Mouse (Mus musculus) forebrain, embryonic 12.5 days (tissue): ENCODE measurements around the gene Styxl1. TPM values are rescaled to one million over a fixed set of nuclear protein-coding genes. Genes with fewer than 3 reads are reported as not detected.

Experiments
- ATAC-seq: fragments of 200-750 bp; cut with Nextera tagmentation; 2 replicates; pipeline ENCODE4 v1.8.0; 2017; ENCODE audit warnings: moderate TSS enrichment; ENCODE audit not compliant: low FRiP score
- H3K27ac ChIP-seq: fragments of 300-500 bp; sonication (generic); 2 replicates; pipeline ENCODE4 v1.5.1; 2016; ENCODE audit warnings: mild to moderate bottlenecking
- H3K27me3 ChIP-seq: fragments of 300-500 bp; sonication (generic); 2 replicates; pipeline ENCODE4 v1.6.1; 2016; ENCODE audit warnings: mild to moderate bottlenecking
- H3K36me3 ChIP-seq: fragments of 300-500 bp; sonication (generic); replicated peaks from 2 replicates; pipeline ENCODE4 v1.6.1; 2016; ENCODE audit warnings: mild to moderate bottlenecking
- H3K4me1 ChIP-seq: fragments of 300-500 bp; sonication (generic); 2 replicates; pipeline ENCODE4 v1.6.1; 2016
- H3K4me2 ChIP-seq: fragments of 300-500 bp; sonication (generic); 2 replicates; pipeline ENCODE4 v1.6.1; 2016; ENCODE audit warnings: mild to moderate bottlenecking, moderate library complexity
- H3K4me3 ChIP-seq: fragments of 300-500 bp; sonication (generic); replicated peaks from 2 replicates; pipeline ENCODE4 v1.5.1; 2016; ENCODE audit warnings: mild to moderate bottlenecking
- H3K9ac ChIP-seq: fragments of 300-500 bp; sonication (generic); 2 replicates; pipeline ENCODE4 v1.6.1; 2016; ENCODE audit warnings: mild to moderate bottlenecking
- H3K9me3 ChIP-seq: fragments of 300-500 bp; sonication (generic); 2 replicates; pipeline ENCODE4 v1.6.1; 2016
- WGBS: fragments of 180-500 bp; shearing (Covaris S2); methylation state at CpG from one replicate; pipeline ENCODE4 v1.1.7; 2016; 5-methylcytosine and 5-hydroxymethylcytosine counted together
- polyA plus RNA-seq: library from polyadenylated mRNA; unstranded; fragments of >200 nt; fragmentation: Nextera tagmentation; extraction: Ambion mirVana; gene quantifications from 2 replicates; pipeline ENCODE4 v1.2.1, GENCODE M21; 2016

Gene Styxl1
- polyA plus RNA-seq, result 0.29 TPM in 1 of 2 replicates, not detected in the other

GRCm38 (mm10) chr5:135777796-135778470 lies at the start of gene Styxl1:
Gene Styxl1, minus strand, starts transcription at chr5:135778385.
- ATAC-seq, result peak; percentile 94
- WGBS, result under 1% methylated on average over 45 of the region's 45 CpGs
- Histone ChIP-seq H3K4me3 (peak within 1 kb of the TSS; percentile 82), H3K9ac (peak within 1 kb of the TSS; percentile 94), H3K36me3 (peaks cover 16% of the 10 kb centered on the region), H3K27me3 (0 out of 2 replicates have a peak, but pooled peaks cover 2% of the 10 kb centered on the region), H3K4me2 (peak within 1 kb of the TSS; percentile 74), H3K27ac (peak within 1 kb of the TSS; percentile 95), H3K4me1 (peaks cover 27% of the 10 kb centered on the region), H3K9me3 (no peaks in the 10 kb centered on the region)

GRCm38 (mm10) chr5:135826225-135826624 lies 48.0 kb upstream of the Styxl1 start:
- Histone ChIP-seq H3K27ac (peak overlapping the region; percentile 66), H3K4me3 (no peak overlapping the region), H3K9me3 (no peaks in the 10 kb centered on the region), H3K27me3 (0 out of 2 replicates have a peak, but pooled peaks cover 6% of the 10 kb centered on the region), H3K9ac (peak overlapping the region; percentile 29; the same call in 1 of the 2 replicates), H3K4me2 (no peak overlapping the region), H3K4me1 (peaks cover 33% of the 10 kb centered on the region), H3K36me3 (no peaks in the 10 kb centered on the region)
- WGBS, result 45% methylated on average over 6 of the region's 6 CpGs
- no peak for ATAC-seq

GRCm38 (mm10) chr5:135824517-135824916 lies 46.3 kb upstream of the Styxl1 start:
- H3K4me3 ChIP-seq, result no peak overlapping the region
- H3K4me1 ChIP-seq, result peaks cover 40% of the 10 kb centered on the region
- H3K9me3 ChIP-seq, result no peaks in the 10 kb centered on the region
- no peak for ATAC-seq
- no peak overlapping the region for H3K4me2 ChIP-seq
- peaks cover 9% of the 10 kb centered on the region; the same call in 1 of the 2 replicates for H3K27me3 ChIP-seq
- no peak overlapping the region for H3K9ac ChIP-seq
- no peaks in the 10 kb centered on the region for H3K36me3 ChIP-seq
- no peak overlapping the region for H3K27ac ChIP-seq
- whole genome bisulfite sequencing, result 59% methylated on average over 3 of the region's 3 CpGs

GRCm38 (mm10) chr5:135822316-135822944 lies 44.2 kb upstream of the Styxl1 start:
- H3K36me3 ChIP-seq, result no peaks in the 10 kb centered on the region
- H3K4me3 ChIP-seq, result no peak overlapping the region
- H3K9ac ChIP-seq, result no peak overlapping the region
- peak overlapping the region; percentile 22; the same call in 1 of the 2 replicates for H3K4me2 ChIP-seq
- ATAC-seq, result peak; percentile 84
- H3K27me3 ChIP-seq, result peaks cover 21% of the 10 kb centered on the region; the same call in 1 of the 2 replicates
- H3K4me1 ChIP-seq, result peaks cover 40% of the 10 kb centered on the region
- H3K9me3 ChIP-seq, result no peaks in the 10 kb centered on the region
- H3K27ac ChIP-seq, result peak overlapping the region; percentile 75
- WGBS, result 18% methylated on average over 7 of the region's 7 CpGs

GRCm38 (mm10) chr5:135818491-135818890 lies 40.3 kb upstream of the Styxl1 start:
- Histone ChIP-seq H3K4me3 (no peak overlapping the region), H3K9ac (no peak overlapping the region), H3K9me3 (no peaks in the 10 kb centered on the region), H3K27me3 (peaks cover 22% of the 10 kb centered on the region; the same call in 1 of the 2 replicates), H3K27ac (no peak overlapping the region), H3K4me2 (no peak overlapping the region), H3K4me1 (peaks cover 23% of the 10 kb centered on the region), H3K36me3 (no peaks in the 10 kb centered on the region)
- WGBS, result 54% methylated on average over 7 of the region's 7 CpGs
- no peak for ATAC-seq

- Histone ChIP-seq H3K9ac (no peak overlapping the region), H3K27me3 (peaks cover 7% of the 10 kb centered on the region; the same call in 1 of the 2 replicates), H3K4me3 (no peak overlapping the region), H3K4me1 (peaks cover 3% of the 10 kb centered on the region; the same call in 1 of the 2 replicates), H3K4me2 (no peak overlapping the region), H3K9me3 (no peaks in the 10 kb centered on the region), H3K36me3 (no peaks in the 10 kb centered on the region), H3K27ac (no peak overlapping the region)
- 76% methylated on average over 5 of the region's 5 CpGs for WGBS
- no peak for ATAC-seq
Measured at GRCm38 (mm10) chr5:135812991-135813390, 34.8 kb upstream of the Styxl1 start.

- H3K4me1 ChIP-seq, result peaks cover 12% of the 10 kb centered on the region
- ATAC-seq, result no peak
- no peak overlapping the region for H3K27ac ChIP-seq
- no peaks in the 10 kb centered on the region for H3K9me3 ChIP-seq
- peak overlapping the region; percentile 50 for H3K4me3 ChIP-seq
- 47% methylated on average over 3 of the region's 3 CpGs for WGBS
- no peaks in the 10 kb centered on the region for H3K36me3 ChIP-seq
- peak overlapping the region; percentile 59 for H3K4me2 ChIP-seq
- peaks cover 22% of the 10 kb centered on the region for H3K27me3 ChIP-seq
- H3K9ac ChIP-seq, result peak overlapping the region; percentile 69
Measured at GRCm38 (mm10) chr5:135807263-135807637, 29.1 kb upstream of the Styxl1 start.

- WGBS, result 4% methylated on average over 29 of the region's 29 CpGs
- peak within 1 kb of the TSS; percentile 69 for H3K9ac ChIP-seq
- H3K4me2 ChIP-seq, result peak within 1 kb of the TSS; percentile 59
- ATAC-seq, result peak; percentile 79
- H3K36me3 ChIP-seq, result no peaks in the 10 kb centered on the region
- H3K4me1 ChIP-seq, result peaks cover 12% of the 10 kb centered on the region
- peak within 1 kb of the TSS; percentile 50 for H3K4me3 ChIP-seq
- H3K27ac ChIP-seq, result no peak within 1 kb of the TSS
- peaks cover 26% of the 10 kb centered on the region for H3K27me3 ChIP-seq
- H3K9me3 ChIP-seq, result no peaks in the 10 kb centered on the region
Measured at GRCm38 (mm10) chr5:135806555-135807262, 28.5 kb upstream of the Styxl1 start, which contains the start of gene Srrm3. Gene Srrm3, plus strand, starts transcription at chr5:135806890.

GRCm38 (mm10) chr5:135804735-135805134 lies 26.6 kb upstream of the Styxl1 start:
- H3K4me3 ChIP-seq, result no peak overlapping the region
- ATAC-seq, result no peak
- H3K36me3 ChIP-seq, result no peaks in the 10 kb centered on the region
- WGBS, result 81% methylated on average over 2 of the region's 2 CpGs
- H3K27me3 ChIP-seq, result peaks cover 29% of the 10 kb centered on the region
- H3K27ac ChIP-seq, result no peak overlapping the region
- H3K4me2 ChIP-seq, result no peak overlapping the region
- peaks cover 24% of the 10 kb centered on the region for H3K4me1 ChIP-seq
- H3K9ac ChIP-seq, result 0 out of 2 replicates have a peak overlapping the region, but pooled peaks have one; percentile 4
- H3K9me3 ChIP-seq, result no peaks in the 10 kb centered on the region

GRCm38 (mm10) chr5:135803676-135804075 lies 25.5 kb upstream of the Styxl1 start:
- Histone ChIP-seq H3K36me3 (no peaks in the 10 kb centered on the region), H3K9ac (no peak overlapping the region), H3K9me3 (no peaks in the 10 kb centered on the region), H3K4me3 (no peak overlapping the region), H3K4me2 (no peak overlapping the region), H3K27me3 (peaks cover 29% of the 10 kb centered on the region), H3K4me1 (peaks cover 24% of the 10 kb centered on the region), H3K27ac (no peak overlapping the region)
- WGBS, result 78% methylated on average over 4 of the region's 4 CpGs
- ATAC-seq, result no peak

- no peak overlapping the region for H3K27ac ChIP-seq
- H3K9ac ChIP-seq, result no peak overlapping the region
- no peak overlapping the region for H3K4me2 ChIP-seq
- H3K36me3 ChIP-seq, result no peaks in the 10 kb centered on the region
- H3K27me3 ChIP-seq, result peaks cover 29% of the 10 kb centered on the region
- 62% methylated on average over 4 of the region's 4 CpGs for WGBS
- peaks cover 22% of the 10 kb centered on the region for H3K4me1 ChIP-seq
- no peaks in the 10 kb centered on the region for H3K9me3 ChIP-seq
- H3K4me3 ChIP-seq, result no peak overlapping the region
- no peak for ATAC-seq
Measured at GRCm38 (mm10) chr5:135803135-135803534, 24.9 kb upstream of the Styxl1 start.

- Histone ChIP-seq H3K9ac (no peak overlapping the region), H3K4me1 (peaks cover 18% of the 10 kb centered on the region), H3K27me3 (peaks cover 29% of the 10 kb centered on the region), H3K4me2 (no peak overlapping the region), H3K36me3 (no peaks in the 10 kb centered on the region), H3K9me3 (no peaks in the 10 kb centered on the region), H3K4me3 (no peak overlapping the region), H3K27ac (no peak overlapping the region)
- 91% methylated on average over 8 of the region's 8 CpGs for WGBS
- no peak for ATAC-seq
Measured at GRCm38 (mm10) chr5:135802641-135803040, 24.5 kb upstream of the Styxl1 start.
